Mouse (Mus musculus) liver, embryonic 13.5 days (tissue): ENCODE measurements around the gene Csgalnact2. TPM values are rescaled to one million over a fixed set of nuclear protein-coding genes. Genes with fewer than 3 reads are reported as not detected.
A peak's percentile ranks its signal among the peaks of the same experiment; 100 is the strongest.

Experiments used
- ATAC-seq: fragments of 200-750 bp; cut with Nextera tagmentation; 2 replicates; pipeline ENCODE4 v1.8.0; 2017; ENCODE audit warnings: low read depth, mild to moderate bottlenecking, moderate number of reproducible peaks, moderate library complexity
- DNase-seq: peaks from one replicate; pipeline ENCODE4 v3.0.0; 2022
- H3K27ac ChIP-seq: fragments of 300-500 bp; sonication (generic); 2 replicates; pipeline ENCODE4 v1.5.1; 2015; ENCODE audit warnings: moderate library complexity, mild to moderate bottlenecking, inconsistent platforms
- H3K27me3 ChIP-seq: fragments of 300-500 bp; sonication (generic); 2 replicates; pipeline ENCODE4 v1.6.1; 2015; ENCODE audit warnings: mild to moderate bottlenecking, inconsistent platforms
- H3K36me3 ChIP-seq: fragments of 300-500 bp; sonication (generic); 2 replicates; pipeline ENCODE4 v1.6.1; 2015; ENCODE audit warnings: mild to moderate bottlenecking, inconsistent platforms
- H3K4me1 ChIP-seq: fragments of 300-500 bp; sonication (generic); replicated peaks from 2 replicates; pipeline ENCODE4 v1.6.1; 2015; ENCODE audit warnings: inconsistent platforms
- H3K4me2 ChIP-seq: fragments of 300-500 bp; sonication (generic); 2 replicates; pipeline ENCODE4 v1.6.1; 2015; ENCODE audit warnings: inconsistent platforms, mild to moderate bottlenecking, moderate library complexity
- H3K4me3 ChIP-seq: fragments of 300-500 bp; sonication (generic); replicated peaks from 2 replicates; pipeline ENCODE4 v1.5.1; 2015; ENCODE audit warnings: mild to moderate bottlenecking, inconsistent platforms
- H3K9ac ChIP-seq: fragments of 300-500 bp; sonication (generic); 2 replicates; pipeline ENCODE4 v1.6.1; 2015; ENCODE audit warnings: mild to moderate bottlenecking, inconsistent platforms
- H3K9me3 ChIP-seq: fragments of 300-500 bp; sonication (generic); replicated peaks from 2 replicates; pipeline ENCODE4 v1.6.1; 2016; ENCODE audit warnings: inconsistent platforms
- WGBS: fragments of 180-500 bp; shearing (Covaris S2); methylation state at CpG from one replicate; pipeline ENCODE4 v1.1.7; 2015; ENCODE audit not compliant: insufficient replicate concordance; 5-methylcytosine and 5-hydroxymethylcytosine counted together
- polyA plus RNA-seq: library from polyadenylated mRNA; unstranded; fragments of >200 nt; fragmentation: Nextera tagmentation; extraction: Ambion mirVana; gene quantifications from 2 replicates; pipeline ENCODE4 v1.2.1, GENCODE M21; 2015

Csgalnact2 gene
- polyA plus RNA-seq, 1 experiment from 2014 or later, result 7.7 TPM

GRCm38 (mm10) chr6:118168106-118168505, 29.2 kb upstream of the Csgalnact2 start:
- no peaks in the 10 kb centered on the region for H3K36me3 ChIP-seq
- no peaks in the 10 kb centered on the region for H3K27me3 ChIP-seq
- no peak overlapping the region for H3K4me2 ChIP-seq
- ATAC-seq (no peak), DNase-seq (no peak)
- H3K9me3 ChIP-seq, result no peaks in the 10 kb centered on the region
- H3K9ac ChIP-seq, result no peak overlapping the region
- no peak overlapping the region for H3K27ac ChIP-seq
- WGBS, result 76% methylated on average over 14 of the region's 14 CpGs
- no peak overlapping the region for H3K4me3 ChIP-seq
- no peaks in the 10 kb centered on the region for H3K4me1 ChIP-seq

GRCm38 (mm10) chr6:118167013-118167412, 28.1 kb upstream of the Csgalnact2 start:
- Histone ChIP-seq H3K9ac (no peak overlapping the region), H3K27ac (no peak overlapping the region), H3K4me3 (no peak overlapping the region), H3K36me3 (no peaks in the 10 kb centered on the region), H3K9me3 (no peaks in the 10 kb centered on the region), H3K27me3 (no peaks in the 10 kb centered on the region), H3K4me1 (no peaks in the 10 kb centered on the region), H3K4me2 (0 out of 2 replicates have a peak overlapping the region, but pooled peaks have one; percentile 6)
- WGBS, result 30% methylated on average over 9 of the region's 9 CpGs
- DNase-seq (no peak), ATAC-seq (no peak)

- whole genome bisulfite sequencing, result 79% methylated on average over 1 of the region's 1 CpGs
- no peak overlapping the region for H3K9ac ChIP-seq
- ATAC-seq (no peak), DNase-seq (no peak)
- H3K4me2 ChIP-seq, result no peak overlapping the region
- H3K4me3 ChIP-seq, result no peak overlapping the region
- H3K27me3 ChIP-seq, result no peaks in the 10 kb centered on the region
- no peaks in the 10 kb centered on the region for H3K9me3 ChIP-seq
- no peaks in the 10 kb centered on the region for H3K4me1 ChIP-seq
- H3K36me3 ChIP-seq, result no peaks in the 10 kb centered on the region
- no peak overlapping the region for H3K27ac ChIP-seq
Measured at GRCm38 (mm10) chr6:118165516-118165915, 26.6 kb upstream of the Csgalnact2 start.

GRCm38 (mm10) chr6:118164691-118165090, 25.8 kb upstream of the Csgalnact2 start:
- Histone ChIP-seq H3K4me3 (no peak overlapping the region), H3K9ac (no peak overlapping the region), H3K4me2 (no peak overlapping the region), H3K27ac (no peak overlapping the region), H3K36me3 (no peaks in the 10 kb centered on the region), H3K27me3 (no peaks in the 10 kb centered on the region), H3K4me1 (no peaks in the 10 kb centered on the region), H3K9me3 (no peaks in the 10 kb centered on the region)
- no peak for ATAC-seq
- 37% methylated on average over 8 of the region's 8 CpGs for WGBS
- no peak for DNase-seq

GRCm38 (mm10) chr6:118163086-118163485, 24.1 kb upstream of the Csgalnact2 start:
- ATAC-seq (no peak), DNase-seq (no peak)
- no peak overlapping the region for H3K4me2 ChIP-seq
- 76% methylated on average over 2 of the region's 2 CpGs for WGBS
- no peak overlapping the region for H3K4me3 ChIP-seq
- H3K36me3 ChIP-seq, result no peaks in the 10 kb centered on the region
- no peaks in the 10 kb centered on the region for H3K27me3 ChIP-seq
- no peaks in the 10 kb centered on the region for H3K9me3 ChIP-seq
- no peak overlapping the region for H3K9ac ChIP-seq
- no peak overlapping the region for H3K27ac ChIP-seq
- H3K4me1 ChIP-seq, result no peaks in the 10 kb centered on the region

GRCm38 (mm10) chr6:118162457-118163082, 23.6 kb upstream of the Csgalnact2 start:
- no peak overlapping the region for H3K9ac ChIP-seq
- ATAC-seq, result no peak
- no peaks in the 10 kb centered on the region for H3K9me3 ChIP-seq
- 76% methylated on average over 12 of the region's 12 CpGs for WGBS
- H3K4me2 ChIP-seq, result no peak overlapping the region
- H3K27me3 ChIP-seq, result no peaks in the 10 kb centered on the region
- no peak overlapping the region for H3K27ac ChIP-seq
- no peaks in the 10 kb centered on the region for H3K36me3 ChIP-seq
- no peaks in the 10 kb centered on the region for H3K4me1 ChIP-seq
- no peak for DNase-seq
- no peak overlapping the region for H3K4me3 ChIP-seq

GRCm38 (mm10) chr6:118153091-118153490, 14.2 kb upstream of the Csgalnact2 start:
- ATAC-seq (no peak), DNase-seq (no peak)
- Histone ChIP-seq H3K9ac (no peak overlapping the region), H3K4me2 (no peak overlapping the region), H3K9me3 (no peaks in the 10 kb centered on the region), H3K36me3 (no peaks in the 10 kb centered on the region), H3K27me3 (no peaks in the 10 kb centered on the region), H3K4me3 (no peak overlapping the region), H3K27ac (no peak overlapping the region), H3K4me1 (no peaks in the 10 kb centered on the region)
- 71% methylated on average over 5 of the region's 5 CpGs for WGBS

GRCm38 (mm10) chr6:118150988-118151387, 12.0 kb upstream of the Csgalnact2 start:
- Histone ChIP-seq H3K27ac (no peak overlapping the region), H3K36me3 (no peaks in the 10 kb centered on the region), H3K27me3 (no peaks in the 10 kb centered on the region), H3K4me3 (no peak overlapping the region), H3K9ac (no peak overlapping the region), H3K9me3 (no peaks in the 10 kb centered on the region), H3K4me1 (no peaks in the 10 kb centered on the region), H3K4me2 (no peak overlapping the region)
- WGBS, result 54% methylated on average over 8 of the region's 8 CpGs
- DNase-seq (no peak), ATAC-seq (no peak)

GRCm38 (mm10) chr6:118150538-118150937, 11.6 kb upstream of the Csgalnact2 start:
- Histone ChIP-seq H3K27me3 (no peaks in the 10 kb centered on the region), H3K27ac (no peak overlapping the region), H3K4me3 (no peak overlapping the region), H3K9me3 (no peaks in the 10 kb centered on the region), H3K36me3 (no peaks in the 10 kb centered on the region), H3K4me1 (no peaks in the 10 kb centered on the region), H3K4me2 (no peak overlapping the region), H3K9ac (no peak overlapping the region)
- DNase-seq (no peak), ATAC-seq (no peak)
- WGBS, result 58% methylated on average over 2 of the region's 2 CpGs

GRCm38 (mm10) chr6:118150128-118150527, 11.2 kb upstream of the Csgalnact2 start:
- Histone ChIP-seq H3K4me2 (no peak overlapping the region), H3K27ac (no peak overlapping the region), H3K36me3 (no peaks in the 10 kb centered on the region), H3K27me3 (no peaks in the 10 kb centered on the region), H3K9ac (no peak overlapping the region), H3K9me3 (no peaks in the 10 kb centered on the region), H3K4me3 (no peak overlapping the region), H3K4me1 (no peaks in the 10 kb centered on the region)
- 68% methylated on average over 4 of the region's 4 CpGs for WGBS
- ATAC-seq (no peak), DNase-seq (no peak)

GRCm38 (mm10) chr6:118140961-118141360, 2.0 kb upstream of the Csgalnact2 start:
- Histone ChIP-seq H3K36me3 (no peaks in the 10 kb centered on the region), H3K9me3 (no peaks in the 10 kb centered on the region), H3K4me3 (no peak overlapping the region), H3K27ac (no peak overlapping the region), H3K27me3 (no peaks in the 10 kb centered on the region), H3K4me2 (no peak overlapping the region), H3K4me1 (peaks cover 21% of the 10 kb centered on the region), H3K9ac (no peak overlapping the region)
- DNase-seq, result no peak
- no peak for ATAC-seq
- 69% methylated on average over 6 of the region's 6 CpGs for WGBS

GRCm38 (mm10) chr6:118137148-118137547, 1.8 kb downstream of the Csgalnact2 start:
- peak overlapping the region; percentile 2; the same call in 1 of the 2 replicates for H3K4me3 ChIP-seq
- H3K9me3 ChIP-seq, result no peaks in the 10 kb centered on the region
- WGBS, result 20% methylated on average over 2 of the region's 2 CpGs
- ATAC-seq, result no peak
- H3K4me2 ChIP-seq, result peak overlapping the region; percentile 38
- H3K36me3 ChIP-seq, result no peaks in the 10 kb centered on the region
- H3K27ac ChIP-seq, result no peak overlapping the region
- H3K27me3 ChIP-seq, result no peaks in the 10 kb centered on the region
- peaks cover 26% of the 10 kb centered on the region for H3K4me1 ChIP-seq
- DNase-seq, result no peak
- H3K9ac ChIP-seq, result no peak overlapping the region
